Mouse (Mus musculus) c-Kit-positive CD71-negative TER-119-negative erythroid progenitor cells, embryonic 14.5 days (primary cell): ENCODE results near the gene Stat5a.

ENCODE experiments used
- DNase-seq: peaks from one replicate; pipeline ENCODE4 v3.0.0-alpha.2; 2013; ENCODE audit warnings: low read depth

The Stat5a gene

DNA sequence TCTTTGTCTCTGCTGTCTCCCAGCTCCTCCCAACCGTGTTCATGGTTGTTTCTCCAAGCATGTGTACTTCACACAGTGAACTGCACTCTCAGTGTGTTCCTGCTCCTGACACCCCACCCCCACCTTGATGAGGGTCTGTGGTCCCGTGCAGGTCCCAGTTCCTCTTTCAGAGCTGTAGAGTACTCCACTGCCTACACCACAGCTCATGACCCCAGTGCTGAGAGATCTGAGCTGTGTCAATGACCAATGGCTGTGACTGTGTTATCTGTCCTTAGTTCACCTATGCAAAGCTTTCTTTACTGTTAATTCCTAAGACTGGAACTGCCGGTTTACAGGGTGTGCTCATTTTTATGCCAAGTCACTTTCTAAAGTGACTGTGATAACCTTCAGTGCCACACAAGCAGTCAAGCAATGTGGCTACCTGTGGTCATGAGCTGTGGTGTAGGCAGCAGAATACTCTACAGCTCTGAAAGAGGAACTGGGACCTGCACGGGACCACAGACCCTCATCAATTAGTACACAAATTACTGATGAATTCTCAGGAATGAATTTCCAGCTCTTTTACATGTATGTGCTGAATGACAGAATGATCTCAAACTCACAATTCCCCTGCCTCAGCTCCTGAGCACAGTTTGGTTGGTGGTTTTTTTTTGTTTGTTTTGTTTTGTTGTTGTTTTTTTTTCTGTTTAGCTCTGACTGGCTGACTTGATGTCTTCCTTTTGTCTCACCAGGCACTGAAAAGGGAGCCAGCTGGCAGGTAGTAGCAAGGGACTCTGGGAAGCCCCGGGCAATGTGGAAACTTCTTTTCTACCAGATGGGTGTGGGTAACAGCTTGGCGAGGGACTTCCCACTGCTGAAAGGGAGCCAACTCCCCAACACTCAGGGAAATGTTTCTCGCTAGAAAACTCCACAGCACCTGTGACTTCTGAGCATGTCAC, 38.4 kb downstream of the Stat5a start:
- DNase-seq = no peak

DNA sequence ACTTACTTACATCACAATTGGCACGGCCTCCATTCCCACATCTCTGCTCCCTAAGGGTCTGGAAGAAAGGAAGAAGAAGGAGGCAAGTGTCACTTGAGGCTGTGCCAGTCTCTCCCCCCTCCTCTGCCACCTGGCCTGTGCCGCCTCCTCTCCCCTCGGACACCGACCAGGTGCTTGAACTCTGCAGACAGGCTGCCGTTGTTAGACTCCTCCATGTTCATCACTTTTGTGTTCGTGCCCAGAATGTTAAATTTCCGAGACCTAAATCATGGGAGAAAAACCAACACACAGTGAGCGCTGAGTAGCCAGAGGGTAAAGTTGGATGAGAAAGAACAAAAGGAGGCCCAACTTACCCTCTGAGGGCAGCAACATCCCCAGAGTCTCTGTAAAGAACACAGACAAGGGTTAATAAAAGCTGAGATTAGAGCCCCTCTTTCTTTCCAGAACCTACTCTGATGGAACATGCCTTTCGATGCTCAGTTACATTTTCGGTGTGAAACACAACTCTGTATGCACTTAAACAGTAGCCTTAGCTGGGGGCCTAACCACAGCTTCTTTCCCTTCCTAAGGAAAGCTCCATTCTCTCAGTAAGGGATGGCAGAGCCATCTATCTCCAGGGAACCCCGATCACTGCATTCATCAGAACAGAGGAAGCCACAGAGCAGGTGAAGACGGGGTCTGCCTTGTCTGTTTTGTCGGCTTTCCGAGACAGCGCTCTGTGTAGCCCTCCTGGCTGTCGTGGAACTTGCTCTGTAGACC, 39.5 kb downstream of the Stat5a start:
- no peak for DNase-seq

DNA sequence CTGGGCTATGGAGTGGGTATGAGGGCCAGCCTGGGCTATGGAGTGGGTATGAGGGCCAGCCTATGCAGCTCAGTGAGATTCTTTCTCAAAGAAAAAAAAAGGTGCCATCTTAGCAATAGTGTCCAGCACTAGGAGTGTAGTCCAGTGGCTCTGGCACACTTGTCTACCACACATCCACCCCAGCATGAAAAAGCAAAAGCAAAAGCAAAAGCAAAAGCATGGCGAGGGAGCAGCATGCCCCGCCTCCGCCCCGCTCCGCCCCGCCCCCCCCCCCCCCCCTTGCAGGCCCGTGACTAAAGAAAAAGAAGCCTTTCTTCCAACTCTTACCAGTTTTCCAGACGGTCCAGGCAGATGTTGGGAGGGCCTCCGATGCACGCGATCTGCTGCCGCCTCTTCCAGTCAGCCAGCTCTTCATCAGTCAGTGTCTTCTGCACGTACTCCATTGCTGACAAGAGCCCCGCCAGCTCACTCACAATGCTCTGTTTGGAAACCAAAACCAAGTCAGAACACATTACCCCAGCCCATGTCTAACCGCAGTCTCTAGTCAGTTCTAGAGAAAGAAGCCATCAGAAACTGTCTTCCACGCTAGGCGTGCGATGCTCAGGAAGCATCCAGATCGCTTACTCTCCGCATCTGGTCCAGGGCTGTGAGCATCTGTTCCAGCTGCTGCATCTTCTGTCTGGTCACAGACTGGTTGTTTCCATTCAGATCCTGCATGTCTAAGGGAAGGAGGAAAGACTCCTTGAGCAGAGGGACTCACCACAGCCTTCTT, 45.6 kb downstream of the Stat5a start:
- DNase-seq = no peak

DNA sequence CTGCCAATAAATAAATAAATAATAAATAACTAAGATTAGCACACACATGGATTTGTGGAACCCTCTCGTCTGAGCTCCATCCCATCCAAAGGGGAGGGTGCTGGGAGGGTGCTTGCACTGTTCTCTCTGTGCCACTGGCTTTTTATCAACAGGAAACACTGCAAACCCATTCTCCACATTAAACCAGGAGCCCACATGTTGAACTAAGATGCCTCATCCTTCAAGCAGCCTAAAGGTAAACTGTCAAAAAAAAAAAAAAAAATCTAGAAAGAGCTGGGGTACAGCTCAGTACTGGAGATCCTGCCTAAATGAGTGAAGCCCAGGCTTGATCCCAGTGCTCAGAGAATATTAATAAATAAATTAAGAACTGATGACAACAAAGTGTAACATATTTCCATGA, 46.8 kb downstream of the Stat5a start:
- no peak for DNase-seq

DNA sequence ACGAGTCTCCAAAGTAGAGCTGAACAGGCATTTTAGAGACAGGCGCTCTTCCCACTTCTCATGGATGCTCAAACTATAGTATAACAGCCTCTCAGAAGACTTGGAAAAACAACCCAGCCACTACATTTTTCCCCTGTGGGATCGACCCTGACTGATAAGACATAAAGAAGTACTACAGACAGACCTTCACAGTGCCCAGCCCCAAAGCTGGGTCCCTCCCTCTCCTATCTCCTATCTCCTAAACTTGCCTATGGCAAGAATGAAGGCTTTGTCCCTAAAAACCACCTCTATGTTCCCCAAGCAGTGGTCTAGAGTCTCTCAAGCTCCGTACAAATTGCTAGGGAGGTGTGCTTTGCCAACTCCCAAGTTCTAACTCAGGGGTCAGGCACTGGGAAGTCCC, 47.7 kb downstream of the Stat5a start:
- DNase-seq = no peak

DNA sequence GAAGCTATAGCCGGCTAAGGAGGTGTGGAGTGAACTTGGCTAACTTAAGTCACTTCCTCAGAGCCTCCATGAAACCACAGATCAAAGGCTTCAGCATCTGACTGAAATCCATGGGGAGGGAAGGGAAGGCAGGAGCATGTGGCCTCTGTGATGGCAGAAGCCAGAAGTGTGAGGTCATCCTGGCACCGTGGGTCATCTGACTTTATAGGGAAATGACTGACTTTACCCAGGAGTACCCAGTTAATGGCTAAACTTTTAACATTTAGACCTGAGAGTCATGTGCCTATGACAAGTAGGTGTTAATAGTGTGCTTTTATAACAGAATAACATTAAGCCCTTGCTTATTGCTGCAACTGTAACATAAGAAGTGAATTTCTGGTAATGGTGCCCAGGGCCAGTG, 49.0 kb downstream of the Stat5a start:
- DNase-seq = no peak

DNA sequence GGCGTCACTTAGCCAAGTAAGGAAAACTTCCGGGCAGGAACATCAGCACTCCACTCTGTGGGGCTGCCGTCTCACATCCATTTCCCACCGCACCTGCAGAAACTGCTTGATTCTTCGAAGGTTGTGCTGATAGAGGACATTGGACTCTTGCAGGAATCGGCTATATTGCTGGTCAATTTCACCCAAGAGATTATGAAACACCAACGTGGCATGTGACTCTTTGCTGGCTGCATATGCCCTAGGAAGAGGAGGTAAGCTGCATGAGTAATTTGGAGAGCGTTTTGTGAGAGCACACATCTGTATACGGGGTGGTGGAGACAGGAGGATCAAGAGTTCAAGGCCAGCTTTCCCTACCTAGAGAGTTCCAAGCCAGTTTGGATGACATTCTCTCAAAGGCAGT, 49.4 kb downstream of the Stat5a start:
- DNase-seq = no peak

DNA sequence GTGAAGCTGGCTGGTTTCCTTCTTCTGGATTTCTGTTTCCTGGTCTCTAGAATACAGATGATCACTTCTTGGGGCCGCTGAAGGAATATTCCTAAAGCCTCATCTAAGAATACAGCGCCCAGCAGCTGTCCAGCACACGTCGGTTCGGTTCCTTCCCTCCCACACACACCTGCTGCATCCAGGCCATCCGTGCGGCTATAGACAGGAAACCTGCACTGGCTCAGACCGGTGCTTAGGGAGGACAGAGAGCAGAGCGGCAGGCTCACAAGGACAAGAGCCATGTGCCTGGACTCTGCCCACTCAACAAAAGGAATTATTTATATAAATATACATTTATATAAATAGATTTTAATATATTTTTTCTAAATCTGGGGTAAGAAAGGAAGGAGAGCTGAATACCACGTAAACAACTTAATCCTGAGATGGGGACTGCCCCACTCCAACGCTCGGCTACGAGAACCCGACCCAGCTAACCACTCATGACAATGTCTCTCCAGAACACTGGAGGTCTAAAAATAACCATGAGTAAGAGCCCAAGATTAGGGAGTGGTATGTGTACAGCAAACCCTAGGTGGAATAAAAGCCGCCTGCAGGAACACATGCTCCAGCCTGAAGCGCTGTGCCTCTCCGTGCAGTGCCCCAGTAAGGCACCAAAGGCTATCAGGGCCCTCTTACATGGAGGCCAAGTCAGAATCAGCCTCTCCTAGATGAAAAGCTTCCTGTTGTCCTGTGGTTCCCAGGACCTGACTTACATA, 53.4 kb downstream of the Stat5a start:
- DNase-seq = no peak

DNA sequence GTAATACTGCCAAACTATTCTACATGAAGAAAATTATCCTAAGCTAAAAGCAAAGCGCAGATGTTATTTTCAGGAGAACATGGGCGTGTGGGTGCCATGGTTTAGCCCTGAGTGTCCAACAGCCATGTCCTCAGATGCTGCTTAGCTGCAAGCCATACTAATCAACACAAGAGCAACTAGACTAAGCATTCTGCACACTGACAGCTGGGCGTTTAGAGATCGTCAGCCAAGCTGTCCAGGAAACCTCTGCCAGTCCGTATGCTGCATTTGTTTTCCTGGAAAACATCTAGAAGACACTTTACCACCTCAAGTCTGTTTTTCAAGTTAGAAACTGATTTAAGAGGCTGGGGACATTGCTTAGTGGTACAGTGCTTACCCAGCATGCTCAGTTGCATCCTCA, 55.3 kb downstream of the Stat5a start:
- DNase-seq = no peak

DNA sequence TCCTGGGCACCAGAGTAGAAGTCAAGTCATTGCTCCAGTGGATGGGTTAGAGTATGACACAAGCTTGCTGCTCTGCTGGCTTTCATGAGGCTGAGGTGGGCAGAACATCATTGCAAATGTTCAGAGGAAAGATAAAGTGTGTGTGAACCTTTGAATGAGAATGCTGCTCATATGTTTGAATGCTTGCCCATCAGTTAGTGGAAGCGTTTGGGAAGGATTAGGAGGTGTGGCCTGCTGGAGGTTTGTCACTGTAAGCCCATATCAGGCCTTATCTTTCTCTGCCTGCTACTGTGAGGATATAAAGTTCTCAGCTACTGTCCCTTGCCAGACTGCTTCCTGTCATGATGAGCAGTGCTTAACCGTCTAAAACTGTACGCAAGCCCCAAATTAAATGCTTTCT, 55.9 kb downstream of the Stat5a start:
- no peak for DNase-seq

DNA sequence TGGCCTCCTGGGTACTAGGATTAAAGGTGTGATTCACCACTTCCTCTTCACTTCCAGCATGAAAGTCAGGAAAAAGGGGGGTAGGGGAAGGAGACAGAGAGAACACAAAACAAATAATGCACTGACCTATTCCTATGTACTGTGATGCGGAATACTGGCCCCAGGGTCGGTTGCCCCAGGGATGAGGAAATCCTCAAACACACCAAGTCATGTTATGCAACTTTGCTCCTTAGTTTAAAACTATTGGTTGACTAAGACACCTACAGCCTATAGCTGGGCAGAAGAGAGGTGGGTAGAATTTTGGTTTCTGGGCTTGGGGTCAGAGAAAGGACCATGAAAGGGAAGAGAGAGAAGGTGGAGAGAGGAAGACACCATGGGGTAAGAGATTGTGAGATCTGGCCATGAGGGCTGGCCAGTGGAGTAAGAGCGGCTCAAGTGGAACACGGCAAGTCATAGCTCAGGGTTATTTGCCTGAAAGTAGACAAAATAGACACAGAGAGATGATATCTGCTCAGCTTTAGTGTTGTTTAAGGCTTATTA, 57.4 kb downstream of the Stat5a start:
- no peak for DNase-seq

DNA sequence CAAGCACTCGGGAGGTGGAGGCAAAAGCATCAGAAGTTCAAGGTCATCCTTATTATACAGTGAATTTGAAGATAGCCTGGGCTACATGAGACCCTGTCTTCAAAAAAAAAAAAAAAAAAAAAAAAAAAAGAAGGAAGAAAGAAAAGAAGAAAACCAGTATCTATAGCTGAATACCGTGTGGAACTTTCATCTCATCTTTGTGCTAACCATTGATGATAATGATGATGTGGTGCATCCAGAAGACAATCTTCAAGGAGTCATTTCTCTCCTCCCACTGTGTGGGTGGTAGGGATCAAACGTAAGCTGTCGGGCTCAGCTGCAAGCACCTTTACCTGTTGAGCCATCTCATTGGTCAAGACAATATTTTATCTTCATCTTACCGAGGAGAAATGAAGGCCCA, 58.9 kb downstream of the Stat5a start:
- DNase-seq = no peak

DNA sequence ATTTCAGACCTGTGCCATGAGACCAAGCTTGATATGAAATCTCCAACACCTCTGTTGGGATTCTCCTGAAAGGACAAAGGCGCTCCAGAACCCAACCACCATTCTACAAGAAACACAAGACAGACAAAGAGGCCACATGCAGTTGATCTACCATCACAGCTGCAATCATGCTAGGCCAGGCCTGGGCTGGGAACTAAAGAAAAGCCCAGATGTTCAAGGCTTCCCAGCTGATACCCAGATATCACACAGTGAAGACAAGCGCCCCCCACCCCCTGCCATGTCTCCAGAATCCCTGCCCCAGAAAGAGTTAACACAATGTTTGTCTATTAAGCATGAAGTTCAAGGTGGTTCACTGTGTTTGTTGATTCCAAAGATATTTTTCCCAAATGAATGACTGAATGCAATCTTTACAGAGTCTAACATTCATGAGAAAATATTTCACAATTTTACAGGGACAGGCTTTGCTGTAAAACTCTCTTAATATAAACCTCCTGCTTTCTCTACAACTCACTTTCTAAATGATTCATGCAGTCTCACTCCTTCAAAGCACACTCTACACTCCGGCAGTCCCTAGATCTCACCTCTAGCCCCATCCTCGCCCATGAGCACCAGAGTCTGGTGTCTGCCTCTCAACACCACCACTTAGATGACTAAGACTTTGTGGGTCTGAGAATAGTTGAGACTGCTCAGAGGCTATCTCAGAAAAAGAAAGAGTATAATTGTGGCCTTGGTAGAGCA, 61.9 kb downstream of the Stat5a start:
- DNase-seq = no peak

DNA sequence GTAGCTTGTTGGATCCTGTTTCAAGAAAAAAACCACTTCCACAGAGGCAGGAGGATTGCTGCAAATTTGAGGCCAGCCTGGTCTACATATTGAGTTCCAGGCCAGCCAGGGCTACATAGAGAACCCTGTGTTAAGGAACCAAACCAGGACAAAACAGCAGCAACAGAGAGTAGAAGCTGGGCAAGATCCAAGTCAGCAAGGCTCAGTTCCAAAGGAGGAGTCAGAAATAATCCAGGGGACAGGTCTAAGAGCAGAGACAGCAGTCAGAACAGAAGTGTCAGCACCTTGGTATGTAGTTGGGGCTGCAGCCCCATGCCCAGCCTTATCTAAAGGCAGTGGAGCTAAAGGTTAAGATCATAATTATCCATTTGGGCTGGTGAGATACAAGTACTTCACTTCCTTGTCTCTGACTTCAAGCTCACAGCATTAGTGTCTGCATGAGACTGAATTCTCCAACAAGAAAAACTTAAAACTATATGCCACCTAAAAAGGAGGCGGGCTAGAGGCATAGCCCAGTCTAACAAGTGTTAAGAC, 65.3 kb downstream of the Stat5a start:
- no peak for DNase-seq

DNA sequence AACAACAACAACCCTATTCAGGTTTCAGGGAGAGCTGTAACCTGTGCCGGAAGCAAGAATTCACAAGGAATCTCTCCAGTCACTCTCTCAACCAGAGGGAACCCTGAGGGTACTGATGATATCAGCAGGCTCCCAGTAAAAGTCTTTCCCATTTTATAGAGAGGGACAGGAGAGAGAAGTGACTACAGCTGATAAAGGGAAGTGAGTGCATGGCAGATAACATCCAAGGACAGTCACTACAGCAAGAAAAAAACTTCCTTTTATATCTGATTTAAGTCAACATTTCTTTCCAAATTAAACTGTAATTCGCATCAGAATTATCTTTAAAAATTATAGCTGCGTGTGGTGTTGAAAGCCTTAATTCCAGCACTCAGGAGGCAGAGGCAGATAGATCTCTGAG, 68.2 kb downstream of the Stat5a start:
- DNase-seq = no peak

DNA sequence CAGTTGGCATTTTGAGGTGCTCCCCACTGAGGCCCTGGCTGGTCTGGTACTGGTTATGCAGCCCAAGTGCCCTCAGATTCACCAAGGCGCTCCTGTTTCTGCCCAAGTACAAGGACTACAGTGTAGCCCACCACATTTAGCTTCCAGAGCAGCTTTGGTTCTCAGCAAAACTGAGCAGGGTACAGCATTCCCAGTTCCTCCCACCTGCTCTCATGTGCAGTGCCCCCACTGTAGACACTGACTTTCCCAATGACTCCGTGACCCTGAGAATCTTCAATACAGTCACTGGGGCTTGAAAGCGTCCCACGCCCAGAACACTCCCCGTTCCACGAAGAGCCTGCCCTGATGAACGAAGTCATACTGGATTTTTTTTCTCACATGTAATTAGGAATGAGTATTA, 71.5 kb downstream of the Stat5a start:
- no peak for DNase-seq

DNA sequence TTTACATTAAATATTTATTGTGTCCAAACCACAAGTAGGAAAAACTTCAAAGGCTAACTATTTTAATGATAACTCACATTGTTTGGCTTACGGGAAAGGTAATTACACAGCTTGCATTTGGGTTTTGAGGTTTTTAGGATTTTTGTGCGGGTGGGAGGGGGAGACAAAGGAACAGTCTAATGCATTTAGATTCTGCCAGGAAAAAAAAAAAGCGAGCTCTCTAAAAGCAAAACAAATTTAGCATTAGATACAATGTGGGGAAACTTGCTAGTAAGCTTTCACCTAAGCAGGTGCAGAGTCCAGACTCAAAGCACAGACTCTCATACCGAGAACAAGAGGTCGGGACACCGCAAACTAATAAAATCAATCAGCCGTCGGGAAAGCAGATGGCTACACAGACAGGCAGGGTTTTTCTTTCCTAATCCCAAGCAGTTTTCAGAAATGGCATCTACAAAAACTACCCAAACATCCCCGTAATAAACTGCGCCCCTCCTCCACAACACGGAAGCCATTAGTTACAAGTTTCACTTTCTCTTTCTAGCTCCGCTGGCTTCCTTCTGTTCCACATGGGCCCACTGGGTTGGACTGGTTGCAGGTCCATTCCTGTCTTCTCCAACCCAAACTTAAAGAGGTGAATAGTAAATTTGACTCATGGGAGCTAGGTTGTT, 72.2 kb downstream of the Stat5a start:
- DNase-seq = no peak
